Mouse (Mus musculus) spleen, adult 2 months (tissue): ENCODE measurements around the gene Gstp3. TPM values are rescaled to one million over a fixed set of nuclear protein-coding genes. Genes with fewer than 3 reads are reported as not detected.

Experiments used
- DNase-seq, 2 experiments: peaks; one replicate each; pipeline versions ENCODE4 v3.0.0 to v3.0.0-alpha.2; 2012 to 2021; ENCODE audit warnings: low spot score in 2 of 2, low read depth in 1 of 2
- H3K27ac ChIP-seq: fragments of 200-500 bp; 2 replicates; pipeline ENCODE4 v1.5.1; 2012; ENCODE audit warnings: low read length, inconsistent platforms; ENCODE audit not compliant: insufficient read depth
- H3K27me3 ChIP-seq: fragments of 200-500 bp; 2 replicates; pipeline ENCODE4 v1.6.1; 2012; ENCODE audit warnings: mild to moderate bottlenecking, moderate library complexity, low read length, inconsistent platforms; ENCODE audit not compliant: control insufficient read depth, insufficient read depth
- H3K36me3 ChIP-seq: fragments of 200-500 bp; 2 replicates; pipeline ENCODE4 v1.6.1; 2012; ENCODE audit warnings: mild to moderate bottlenecking, low read length, inconsistent platforms; ENCODE audit not compliant: control insufficient read depth, insufficient read depth
- H3K4me1 ChIP-seq: fragments of 200-500 bp; 2 replicates; pipeline ENCODE4 v1.6.1; 2011; ENCODE audit warnings: inconsistent platforms; ENCODE audit not compliant: control insufficient read depth, insufficient read depth, insufficient read length
- H3K4me3 ChIP-seq: fragments of 200-500 bp; 2 replicates; pipeline ENCODE4 v1.5.1; 2011; ENCODE audit warnings: mild to moderate bottlenecking, inconsistent platforms; ENCODE audit not compliant: insufficient read depth, insufficient read length; ENCODE audit errors: extremely low read depth
- CTCF ChIP-seq: fragments of 200-500 bp; IDR thresholded peaks from 2 replicates; pipeline ENCODE4 v1.5.1; 2011; ENCODE audit warnings: mild to moderate bottlenecking, inconsistent platforms; ENCODE audit not compliant: insufficient read depth, insufficient read length, insufficient replicate concordance; ENCODE audit errors: extremely low read depth
- POLR2A ChIP-seq: fragments of 200-500 bp; IDR thresholded peaks from 2 replicates; pipeline ENCODE4 v1.6.1; 2011; ENCODE audit warnings: low read depth, low read length, inconsistent platforms
- WGBS: fragments of 180-500 bp; shearing (Covaris S2); methylation state at CpG from one replicate; pipeline ENCODE4 v1.1.7; 2018; 5-methylcytosine and 5-hydroxymethylcytosine counted together
- polyA plus RNA-seq: library from polyadenylated mRNA; depleted of rRNA; stranded (reverse); fragments of >200 nt; gene quantifications from 2 replicates; pipeline ENCODE4 v1.2.3, GENCODE M21; 2012; rRNA removed

Gene Gstp3
- polyA plus RNA-seq, 1 experiment, result 13.0 TPM

GRCm38 (mm10) chr19:4017921-4018587 is 41.3 kb downstream of the Gstp3 start:
- H3K4me3 ChIP-seq, result no peak overlapping the region
- H3K36me3 ChIP-seq, result no peaks in the 10 kb centered on the region
- 85% methylated on average over 10 of the region's 10 CpGs for WGBS
- H3K4me1 ChIP-seq, result peaks cover 1% of the 10 kb centered on the region; the same call in 1 of the 2 replicates
- no peak for TF ChIP-seq CTCF
- TF ChIP-seq POLR2A, result no peak
- no peaks in the 10 kb centered on the region for H3K27me3 ChIP-seq
- no peak for DNase-seq
- no peak overlapping the region for H3K27ac ChIP-seq

DNA sequence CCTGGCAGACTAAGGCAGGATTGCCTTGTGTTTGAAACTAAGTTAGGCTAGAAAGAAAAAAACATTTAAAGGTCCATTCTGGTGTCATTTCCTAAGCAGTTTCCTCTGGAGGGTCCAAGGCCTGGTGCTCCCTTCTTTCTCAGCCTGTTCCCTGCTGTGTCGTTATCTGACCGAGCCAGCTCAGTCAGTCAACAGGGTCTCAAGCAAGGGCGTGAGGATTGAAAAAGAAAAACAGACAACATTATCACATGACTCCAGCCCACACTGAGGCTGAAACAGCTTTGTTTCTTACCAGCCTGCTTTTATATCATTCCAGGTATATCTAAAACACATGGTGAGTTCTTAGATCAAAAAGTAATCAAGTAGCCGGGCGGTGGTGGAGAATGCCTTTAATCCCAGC is 43.7 kb downstream of the Gstp3 start:
- H3K36me3 ChIP-seq, result no peaks in the 10 kb centered on the region
- TF ChIP-seq CTCF (no peak), POLR2A (no peak)
- H3K4me1 ChIP-seq, result peaks cover 9% of the 10 kb centered on the region; the same call in 1 of the 2 replicates
- 82% methylated on average over 5 of the region's 5 CpGs for WGBS
- DNase-seq, result no peak
- H3K27me3 ChIP-seq, result no peaks in the 10 kb centered on the region
- H3K4me3 ChIP-seq, result no peak overlapping the region
- no peak overlapping the region for H3K27ac ChIP-seq

DNA sequence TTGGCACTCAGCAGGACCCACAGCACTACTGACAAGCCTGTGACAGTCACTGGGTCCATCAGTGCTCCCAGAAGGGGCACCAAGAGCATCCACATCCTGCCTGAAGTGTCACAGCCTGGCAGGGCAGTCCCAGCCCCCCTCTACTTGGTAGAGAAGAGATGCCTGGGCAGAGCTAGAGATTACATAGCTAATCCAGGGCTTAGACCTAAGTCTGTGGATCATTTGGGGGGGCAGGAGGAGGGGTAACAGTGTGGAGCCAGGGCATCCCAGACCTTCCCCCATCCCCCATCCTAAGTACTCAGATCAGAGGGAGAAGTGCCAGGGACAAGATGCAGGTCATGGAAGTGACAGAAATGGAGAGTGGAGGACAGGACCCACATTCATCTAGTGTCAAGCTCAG is 44.6 kb downstream of the Gstp3 start:
- Histone ChIP-seq H3K27me3 (no peaks in the 10 kb centered on the region), H3K4me1 (peaks cover 9% of the 10 kb centered on the region; the same call in 1 of the 2 replicates), H3K36me3 (no peaks in the 10 kb centered on the region; the same call in 1 of the 2 replicates), H3K4me3 (no peak overlapping the region), H3K27ac (no peak overlapping the region)
- DNase-seq, result no peak
- no peak for TF ChIP-seq CTCF
- TF ChIP-seq POLR2A, result no peak

GRCm38 (mm10) chr19:4013066-4013465 is 46.3 kb downstream of the Gstp3 start:
- 0 out of 2 replicates have a peak overlapping the region, but pooled peaks have one; percentile 8 for H3K27ac ChIP-seq
- peaks cover 9% of the 10 kb centered on the region; the same call in 1 of the 2 replicates for H3K4me1 ChIP-seq
- DNase-seq, result no peak
- H3K36me3 ChIP-seq, result peaks cover 10% of the 10 kb centered on the region
- no peak for TF ChIP-seq CTCF
- TF ChIP-seq POLR2A, result no peak
- peak overlapping the region; percentile 55 for H3K4me3 ChIP-seq
- 23% methylated on average over 9 of the region's 9 CpGs for WGBS
- H3K27me3 ChIP-seq, result no peaks in the 10 kb centered on the region

- TF ChIP-seq POLR2A, result peak; percentile 72
- peak; percentile 11; the same call in 1 of the 2 replicates for TF ChIP-seq CTCF
Observed at GRCm38 (mm10) chr19:4012432-4013022, 46.8 kb downstream of the Gstp3 start, which contains the start of gene Ndufv1. Gene Ndufv1, minus strand, starts transcription at chr19:4012806.

DNA sequence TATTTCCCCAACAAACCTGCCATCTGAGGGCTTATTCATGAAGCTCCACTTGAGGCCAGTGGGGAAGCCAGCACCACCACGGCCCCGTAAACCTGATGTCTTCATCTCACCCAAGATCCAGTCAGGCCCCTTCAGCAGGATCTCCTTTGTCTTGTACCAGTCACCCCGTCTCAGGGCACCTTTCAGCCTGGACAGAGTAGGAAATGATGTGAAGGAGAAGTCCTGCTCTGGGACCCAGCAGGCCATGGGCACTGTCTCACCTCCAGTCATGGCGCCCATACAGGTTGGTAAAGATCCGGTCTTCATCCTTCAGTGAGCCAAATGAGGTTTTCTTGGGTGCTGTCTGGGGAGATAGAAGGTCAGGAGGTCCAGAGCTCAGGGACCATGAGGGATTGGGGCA is 48.3 kb downstream of the Gstp3 start:
- Histone ChIP-seq H3K27me3 (no peaks in the 10 kb centered on the region), H3K4me1 (peaks cover 9% of the 10 kb centered on the region; the same call in 1 of the 2 replicates), H3K36me3 (peaks cover 22% of the 10 kb centered on the region), H3K27ac (no peak overlapping the region), H3K4me3 (no peak overlapping the region)
- no peak for DNase-seq
- TF ChIP-seq POLR2A (no peak), CTCF (no peak)
- 96% methylated on average over 5 of the region's 5 CpGs for WGBS

More at GRCm38 (mm10) chr19:4012432-4013022, 46.8 kb downstream of the Gstp3 start, which contains the start of gene Ndufv1:
- Histone ChIP-seq H3K27ac (peak within 1 kb of the TSS; percentile 82), H3K36me3 (peaks cover 13% of the 10 kb centered on the region), H3K4me3 (peak within 1 kb of the TSS; percentile 84), H3K4me1 (peaks cover 9% of the 10 kb centered on the region; the same call in 1 of the 2 replicates), H3K27me3 (no peaks in the 10 kb centered on the region)
- peak; percentile 92 for DNase-seq
- under 1% methylated on average over 45 of the region's 45 CpGs for WGBS

Other genes starting within 250 kb of the Gstp3 start
- 21.2 and 23.0 TPM in 2 replicates for gene Chka, start 207.8 kb downstream of the Gstp3 start, polyA plus RNA-seq
- gene Tcirg1, start 152.4 kb downstream of the Gstp3 start, polyA plus RNA-seq, result 269 and 299 TPM in 2 replicates
- 120 and 161 TPM in 2 replicates for gene Ndufs8, start 146.8 kb downstream of the Gstp3 start, polyA plus RNA-seq
- gene Aldh3b1, start 129.8 kb downstream of the Gstp3 start, polyA plus RNA-seq, result 24.6 and 26.1 TPM in 2 replicates
- 753 and 934 TPM in 2 replicates for gene Unc93b1, start 124.4 kb downstream of the Gstp3 start, polyA plus RNA-seq
- 0.07 and 0.20 TPM in 2 replicates for gene Aldh3b3, start 100.9 kb downstream of the Gstp3 start, polyA plus RNA-seq
- gene Aldh3b2, start 87.2 kb downstream of the Gstp3 start, polyA plus RNA-seq, result 0.65 and 0.79 TPM in 2 replicates
- gene Acy3, start 73.0 kb downstream of the Gstp3 start, polyA plus RNA-seq, result 9.6 and 11.1 TPM in 2 replicates
- gene Tbx10, start 66.8 kb downstream of the Gstp3 start, polyA plus RNA-seq, result not detected in 2 replicates
- 18.5 and 22.2 TPM in 2 replicates for gene Nudt8, start 59.0 kb downstream of the Gstp3 start, polyA plus RNA-seq
- gene Gm49405, start 58.9 kb downstream of the Gstp3 start, polyA plus RNA-seq, result 2.9 and 3.1 TPM in 2 replicates
- gene Doc2g, start 56.3 kb downstream of the Gstp3 start, polyA plus RNA-seq, result 12.8 and 13.7 TPM in 2 replicates
- 65.5 and 71.3 TPM in 2 replicates for gene Ndufv1, start 46.8 kb downstream of the Gstp3 start, polyA plus RNA-seq
- gene Gstp1, start 21.6 kb downstream of the Gstp3 start, polyA plus RNA-seq, result 179 and 335 TPM in 2 replicates
- 17.9 and 132 TPM in 2 replicates for gene Gstp2, start 13.5 kb downstream of the Gstp3 start, polyA plus RNA-seq
- 7.0 and 8.3 TPM in 2 replicates for gene Cabp2, start 22.0 kb upstream of the Gstp3 start, polyA plus RNA-seq
- gene Cdk2ap2, start 37.6 kb upstream of the Gstp3 start, polyA plus RNA-seq, result 247 and 334 TPM in 2 replicates
- gene Pitpnm1, start 40.4 kb upstream of the Gstp3 start, polyA plus RNA-seq, result 358 and 415 TPM in 2 replicates
- gene Aip, start 66.3 kb upstream of the Gstp3 start, polyA plus RNA-seq, result 85.3 and 99.6 TPM in 2 replicates
- 0.09 and 0.11 TPM in 2 replicates for gene Gpr152, start 80.2 kb upstream of the Gstp3 start, polyA plus RNA-seq
- 1.9 and 2.2 TPM in 2 replicates for gene Cabp4, start 84.5 kb upstream of the Gstp3 start, polyA plus RNA-seq
- gene Coro1b, start 89.0 kb upstream of the Gstp3 start, polyA plus RNA-seq, result 386 and 394 TPM in 2 replicates
- gene Ptprcap, start 94.0 kb upstream of the Gstp3 start, polyA plus RNA-seq, result 631 and 1,026 TPM in 2 replicates
- 40.7 and 51.5 TPM in 2 replicates for gene Rps6kb2, start 103.8 kb upstream of the Gstp3 start, polyA plus RNA-seq
- gene Carns1, start 115.9 kb upstream of the Gstp3 start, polyA plus RNA-seq, result 52.0 and 64.5 TPM in 2 replicates
- 266 and 328 TPM in 2 replicates for gene Tbc1d10c, start 131.7 kb upstream of the Gstp3 start, polyA plus RNA-seq
- gene Ppp1ca, start 132.5 kb upstream of the Gstp3 start, polyA plus RNA-seq, result 464 and 481 TPM in 2 replicates
- 53.1 and 62.9 TPM in 2 replicates for gene Rad9a, start 142.1 kb upstream of the Gstp3 start, polyA plus RNA-seq
- 128 and 163 TPM in 2 replicates for gene Clcf1, start 154.7 kb upstream of the Gstp3 start, polyA plus RNA-seq
- gene AC109138.7, start 154.8 kb upstream of the Gstp3 start, polyA plus RNA-seq, result not detected in 2 replicates
- gene Pold4, start 172.3 kb upstream of the Gstp3 start, polyA plus RNA-seq, result 233 and 309 TPM in 2 replicates
- gene Ssh3, start 209.6 kb upstream of the Gstp3 start, polyA plus RNA-seq, result 43.3 and 51.1 TPM in 2 replicates
- gene Ankrd13d, start 223.6 kb upstream of the Gstp3 start, polyA plus RNA-seq, result 16.1 and 17.7 TPM in 2 replicates
- gene Grk2, start 246.7 kb upstream of the Gstp3 start, polyA plus RNA-seq, result 301 and 394 TPM in 2 replicates